Mouse (Mus musculus) G1E (cell line): Measurements from ENCODE around the gene Robo2.

Experiments
- CTCF ChIP-seq: IDR thresholded peaks from 2 replicates; pipeline ENCODE4 v1.5.1; 2012; ENCODE audit warnings: low read depth, low read length, inconsistent platforms, mixed read lengths
- GATA1 ChIP-seq: IDR thresholded peaks from 2 replicates; pipeline ENCODE4 v1.6.1; 2012; ENCODE audit warnings: borderline replicate concordance, low read length, inconsistent platforms, mixed read lengths
- GATA2 ChIP-seq: IDR thresholded peaks from 2 replicates; pipeline ENCODE4 v1.6.1; 2012; ENCODE audit warnings: low read depth, low read length, inconsistent platforms, borderline replicate concordance
- POLR2AphosphoS5 ChIP-seq: IDR thresholded peaks from 2 replicates; pipeline ENCODE4 v1.6.1; 2012; ENCODE audit warnings: low read depth, low read length, inconsistent platforms; ENCODE audit not compliant: insufficient replicate concordance
- TAL1 ChIP-seq: conservative IDR thresholded peaks from 2 replicates; pipeline ENCODE4 v1.6.1; 2012; ENCODE audit warnings: low read depth, low read length, inconsistent platforms, mixed read lengths

DNA sequence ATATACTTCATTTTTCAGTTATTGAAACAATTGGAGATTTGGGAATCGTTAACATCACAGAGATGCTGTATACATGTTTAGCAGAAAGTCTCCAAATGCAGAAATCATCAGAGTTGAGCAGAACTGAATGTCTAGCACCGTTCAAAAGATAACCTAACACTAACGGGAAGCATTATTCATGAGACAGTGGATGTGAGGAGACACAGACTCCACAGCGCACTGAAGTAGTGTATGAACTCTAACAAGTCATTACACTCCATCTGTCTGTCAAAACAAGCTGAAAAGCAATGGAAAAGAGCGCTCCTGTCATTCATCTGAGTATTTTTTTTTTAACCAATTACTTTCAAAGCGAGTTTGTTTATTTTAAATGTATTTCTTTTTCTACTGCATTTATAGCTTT is 129.1 kb downstream of the Robo2 start:
- TF ChIP-seq CTCF (no peak), GATA1 (no peak), TAL1 (no peak), POLR2AphosphoS5 (no peak), GATA2 (no peak)
